Mouse (Mus musculus) ES-E14 (cell line): ENCODE measurements around the gene Gpank1. TPM values are rescaled to one million over a fixed set of nuclear protein-coding genes. Genes with fewer than 3 reads are reported as not detected.

ENCODE experiments used
- DNase-seq: peaks from one replicate; pipeline ENCODE4 v3.0.0-alpha.2; 2013; ENCODE audit warnings: low read depth, low spot score
- H3K27ac ChIP-seq: 2 replicates; pipeline ENCODE4 v1.5.1; 2012; ENCODE audit warnings: low read depth, mild to moderate bottlenecking, low read length, moderate library complexity, mixed read lengths; ENCODE audit not compliant: poor library complexity, insufficient read depth, severe bottlenecking
- H3K36me3 ChIP-seq: 2 replicates; pipeline ENCODE4 v1.6.1; 2012; ENCODE audit warnings: mild to moderate bottlenecking, low read length, moderate library complexity, mixed read lengths; ENCODE audit not compliant: control insufficient read depth, poor library complexity, insufficient read depth, severe bottlenecking
- H3K4me1 ChIP-seq, 2 experiments: fragments of 150-350 bp in 1 of 2; sonication (generic) in 1 of 2; 2 replicates each; pipeline ENCODE4 v1.6.1; 2012; ENCODE audit warnings: low read length in 2 of 2, mild to moderate bottlenecking in 1 of 2, mixed read lengths in 1 of 2; ENCODE audit not compliant: control insufficient read depth in 2 of 2, insufficient read depth in 2 of 2, poor library complexity in 1 of 2
- H3K4me3 ChIP-seq, 2 experiments: fragments of 150-350 bp in 1 of 2; sonication (generic) in 1 of 2; 2 replicates each; pipeline ENCODE4 v1.5.1; 2012; ENCODE audit warnings: low read length in 2 of 2, low read depth in 1 of 2, mild to moderate bottlenecking in 1 of 2, mixed read lengths in 1 of 2; ENCODE audit not compliant: insufficient read depth in 1 of 2, poor library complexity in 1 of 2, severe bottlenecking in 1 of 2
- H3K9ac ChIP-seq: 2 replicates; pipeline ENCODE4 v1.6.1; 2012; ENCODE audit warnings: low read depth, mild to moderate bottlenecking, low read length, mixed read lengths; ENCODE audit not compliant: poor library complexity, insufficient read depth, severe bottlenecking
- H3K9me3 ChIP-seq: fragments of 150-350 bp; sonication (generic); 2 replicates; pipeline ENCODE4 v1.6.1; 2012; ENCODE audit warnings: low read depth, mild to moderate bottlenecking, low read length; ENCODE audit not compliant: control insufficient read depth, insufficient read depth
- CHD2 ChIP-seq: IDR thresholded peaks from 2 replicates; pipeline ENCODE4 v1.6.1; 2014; ENCODE audit warnings: mild to moderate bottlenecking, low read depth, low read length, inconsistent platforms
- HCFC1 ChIP-seq: IDR thresholded peaks from 2 replicates; pipeline ENCODE4 v1.6.1; 2012; ENCODE audit warnings: low read length, inconsistent platforms, borderline replicate concordance; ENCODE audit not compliant: insufficient read depth
- MAFK ChIP-seq: IDR thresholded peaks from 2 replicates; pipeline ENCODE4 v1.6.1; 2014; ENCODE audit warnings: mild to moderate bottlenecking, low read depth, low read length, inconsistent platforms; ENCODE audit not compliant: insufficient read depth
- ZC3H11A ChIP-seq: IDR thresholded peaks from 2 replicates; pipeline ENCODE4 v1.6.1; 2012; ENCODE audit warnings: low read depth, mild to moderate bottlenecking, inconsistent platforms, low read length, borderline replicate concordance
- ZNF384 ChIP-seq: IDR thresholded peaks from 2 replicates; pipeline ENCODE4 v1.6.1; 2012; ENCODE audit warnings: low read depth, low read length, inconsistent platforms
- in situ Hi-C, 2 experiments: fragments of 600-800 bp; cut with MboI; formaldehyde crosslinking; loops; one replicate each; pipeline ENCODE4 v1.15.1; 2025; ENCODE audit warnings: low sequenced_read_pairs in 2 of 2, inconsistent platforms in 1 of 2; ENCODE audit not compliant: unreplicated experiment in 2 of 2
- total RNA-seq: library from RNA; depleted of rRNA; stranded (reverse); fragments of 300-350 nt; gene quantifications from 2 replicates; pipeline ENCODE4 v1.2.3, GENCODE M21; 2012

The Gpank1 gene
- total RNA-seq, 1 experiment, result 31.1 TPM

GRCm38 (mm10) chr17:35146139-35146538 lies 24.9 kb downstream of the Gpank1 start:
- H3K4me1 ChIP-seq, result 0 out of 4 replicates have a peak, but pooled peaks cover 0 to 2% of the 10 kb centered on the region in 2 experiments
- H3K27ac ChIP-seq, result no peak overlapping the region
- H3K4me3 ChIP-seq, result no peak overlapping the region
- DNase-seq, result no peak
- TF ChIP-seq CHD2, result no peak
- peaks cover 85% of the 10 kb centered on the region for H3K36me3 ChIP-seq
- no peaks in the 10 kb centered on the region for H3K9me3 ChIP-seq
- no peak overlapping the region for H3K9ac ChIP-seq
- in situ Hi-C loops, result no loop called here

GRCm38 (mm10) chr17:35147348-35147747 lies 26.1 kb downstream of the Gpank1 start:
- no peak overlapping the region for H3K27ac ChIP-seq

GRCm38 (mm10) chr17:35147922-35148639 lies 26.8 kb downstream of the Gpank1 start:
- no peak overlapping the region for H3K27ac ChIP-seq
- H3K9me3 ChIP-seq, result no peaks in the 10 kb centered on the region
- no peaks in the 10 kb centered on the region for H3K4me1 ChIP-seq
- in situ Hi-C loops, result no loop called here
- H3K4me3 ChIP-seq, result no peak overlapping the region
- no peak for DNase-seq
- H3K36me3 ChIP-seq, result peaks cover 84% of the 10 kb centered on the region
- no peak for TF ChIP-seq HCFC1
- no peak for TF ChIP-seq ZNF384
- no peak for TF ChIP-seq ZC3H11A
- no peak for TF ChIP-seq MAFK
- no peak for TF ChIP-seq CHD2
- H3K9ac ChIP-seq, result no peak overlapping the region

More at GRCm38 (mm10) chr17:35147348-35147747, 26.1 kb downstream of the Gpank1 start:
- Histone ChIP-seq H3K9ac (no peak overlapping the region), H3K9me3 (no peaks in the 10 kb centered on the region), H3K4me3 (no peak overlapping the region), H3K36me3 (peaks cover 84% of the 10 kb centered on the region), H3K4me1 (no peaks in the 10 kb centered on the region)
- DNase-seq, result no peak
- in situ Hi-C loops, result no loop called here
- TF ChIP-seq MAFK (no peak), CHD2 (no peak), HCFC1 (no peak), ZC3H11A (no peak), ZNF384 (no peak)

- 0 out of 4 replicates have a peak, but pooled peaks cover 0 to 4% of the 10 kb centered on the region in 2 experiments for H3K4me1 ChIP-seq
- TF ChIP-seq ZNF384, result no peak
- no peak for TF ChIP-seq CHD2
- no peak for TF ChIP-seq HCFC1
- TF ChIP-seq ZC3H11A, result no peak
- TF ChIP-seq MAFK, result no peak
- peaks cover 87% of the 10 kb centered on the region for H3K36me3 ChIP-seq
- DNase-seq, result no peak
- no peak overlapping the region for H3K9ac ChIP-seq
- H3K4me3 ChIP-seq, result no peak overlapping the region
- H3K9me3 ChIP-seq, result no peaks in the 10 kb centered on the region
- no peak overlapping the region for H3K27ac ChIP-seq
- in situ Hi-C loops, result no loop called here
Observed at GRCm38 (mm10) chr17:35152121-35152520, 30.9 kb downstream of the Gpank1 start.

- no peak for DNase-seq
- TF ChIP-seq ZNF384 (no peak), HCFC1 (no peak), ZC3H11A (no peak), CHD2 (no peak), MAFK (no peak)
- Histone ChIP-seq H3K4me3 (no peak overlapping the region), H3K9me3 (no peaks in the 10 kb centered on the region), H3K4me1 (0 out of 4 replicates have a peak, but pooled peaks cover 0 to 4% of the 10 kb centered on the region in 2 experiments), H3K27ac (no peak overlapping the region), H3K36me3 (peaks cover 93% of the 10 kb centered on the region), H3K9ac (no peak overlapping the region)
- in situ Hi-C loops, result no loop called here
Observed at GRCm38 (mm10) chr17:35153077-35153476, 31.8 kb downstream of the Gpank1 start.
